Mouse (Mus musculus): ENCODE data around the gene Rps2.
"Not testable (repeated sequence)": the region's sequence is repeated elsewhere in the genome, so short reads cannot be mapped to it uniquely, and the experiment has no call there.

Gene Rps2

GRCm38 (mm10) chr17:24706982-24707800 is 10.7 kb upstream of the Rps2 start, which contains the start of gene Tbl3:
Gene Tbl3 (minus strand): TSS chr17:24707660.
- peak; percentile 94 for DNase-seq

GRCm38 (mm10) chr17:24707801-24708425 is 10.0 kb upstream of the Rps2 start:
- no peak for DNase-seq

- DNase-seq = no peak
These were observed 9.3 kb upstream of the Rps2 start for GRCm38 (mm10) chr17:24708646-24709045.

- DNase-seq = no peak
These were observed 2.4 kb upstream of the Rps2 start for GRCm38 (mm10) chr17:24715556-24715955.

- no peak for DNase-seq
These were observed 1.7 kb upstream of the Rps2 start for GRCm38 (mm10) chr17:24716166-24716682.

GRCm38 (mm10) chr17:24718938-24719337 is 1.0 kb downstream of the Rps2 start:
- DNase-seq = not testable (repeated sequence)

GRCm38 (mm10) chr17:24719494-24720222 is 1.7 kb downstream of the Rps2 start:
- DNase-seq = peak; percentile 99

- not testable (repeated sequence) for DNase-seq
These were observed 2.7 kb downstream of the Rps2 start for GRCm38 (mm10) chr17:24720616-24721015.

- DNase-seq = not testable (repeated sequence)
These were observed 3.6 kb downstream of the Rps2 start for GRCm38 (mm10) chr17:24721383-24721955.

- no peak for DNase-seq
These were observed 4.5 kb downstream of the Rps2 start for GRCm38 (mm10) chr17:24722220-24722924.

GRCm38 (mm10) chr17:24723122-24723880 is 5.4 kb downstream of the Rps2 start:
- no peak for DNase-seq

- DNase-seq = no peak
These were observed 5.9 kb downstream of the Rps2 start for GRCm38 (mm10) chr17:24723881-24724180.

- peak; percentile 95 for DNase-seq
These were observed 6.3 kb downstream of the Rps2 start, which contains the start of gene Ndufb10 for GRCm38 (mm10) chr17:24724184-24724583. Gene Ndufb10 (minus strand): TSS chr17:24724478.

- no peak for DNase-seq
These were observed 7.9 kb downstream of the Rps2 start for GRCm38 (mm10) chr17:24725637-24726390.

GRCm38 (mm10) chr17:24727618-24728017 is 9.7 kb downstream of the Rps2 start, which contains the start of gene Rpl3l:
Gene Rpl3l (plus strand): TSS chr17:24727820.
- DNase-seq = no peak

GRCm38 (mm10) chr17:24728184-24728583 is 10.3 kb downstream of the Rps2 start:
- DNase-seq = no peak

- DNase-seq = no peak
These were observed 11.2 kb downstream of the Rps2 start for GRCm38 (mm10) chr17:24729067-24729466.

GRCm38 (mm10) chr17:24730787-24731186 is 12.9 kb downstream of the Rps2 start:
- no peak for DNase-seq

GRCm38 (mm10) chr17:24732233-24732935 is 14.5 kb downstream of the Rps2 start:
- DNase-seq = no peak

GRCm38 (mm10) chr17:24733434-24734050 is 15.6 kb downstream of the Rps2 start:
- no peak for DNase-seq
